Mouse (Mus musculus) embryonic facial prominence, embryonic 14.5 days (tissue): ENCODE measurements at regions not wholly inside any gene's neighbourhood (a gene's known extent, or its start where the extent isn't known, plus 50 kb on each side); places are given as distances from the start of the nearest gene placed in this dataset.
A peak's percentile ranks its signal among the peaks of the same experiment; 100 is the strongest.

ENCODE experiments used
- ATAC-seq: fragments of 200-750 bp; cut with Nextera tagmentation; 2 replicates; pipeline ENCODE4 v1.8.0; 2017; ENCODE audit warnings: low read depth, moderate number of reproducible peaks, moderate TSS enrichment
- DNase-seq: peaks from one replicate; pipeline ENCODE4 v3.0.0-alpha.2; 2015; ENCODE audit warnings: low spot score
- H3K27ac ChIP-seq: fragments of 300-500 bp; sonication (generic); replicated peaks from 2 replicates; pipeline ENCODE4 v1.5.1; 2014; ENCODE audit warnings: low read depth, mild to moderate bottlenecking, low read length, moderate library complexity
- H3K27me3 ChIP-seq: fragments of 300-500 bp; sonication (generic); replicated peaks from 2 replicates; pipeline ENCODE4 v1.6.1; 2014; ENCODE audit warnings: low read length; ENCODE audit not compliant: control insufficient read depth, insufficient read depth
- H3K36me3 ChIP-seq: fragments of 300-500 bp; sonication (generic); 2 replicates; pipeline ENCODE4 v1.6.1; 2014; ENCODE audit warnings: low read length, mixed read lengths; ENCODE audit not compliant: control insufficient read depth, insufficient read depth
- H3K4me1 ChIP-seq: fragments of 300-500 bp; sonication (generic); 2 replicates; pipeline ENCODE4 v1.6.1; 2014; ENCODE audit warnings: antibody characterized with exemption, low read length; ENCODE audit not compliant: control insufficient read depth, insufficient read depth
- H3K4me2 ChIP-seq: fragments of 300-500 bp; sonication (generic); 2 replicates; pipeline ENCODE4 v1.6.1; 2014; ENCODE audit warnings: low read depth, mild to moderate bottlenecking, low read length, moderate library complexity, mixed read lengths
- H3K4me3 ChIP-seq: fragments of 300-500 bp; sonication (generic); 2 replicates; pipeline ENCODE4 v1.5.1; 2014; ENCODE audit warnings: low read depth, mild to moderate bottlenecking, low read length
- H3K9ac ChIP-seq: fragments of 300-500 bp; sonication (generic); 2 replicates; pipeline ENCODE4 v1.6.1; 2014; ENCODE audit warnings: low read depth, mild to moderate bottlenecking, low read length, moderate library complexity, mixed read lengths
- H3K9me3 ChIP-seq: fragments of 300-500 bp; sonication (generic); 2 replicates; pipeline ENCODE4 v1.6.1; 2016; ENCODE audit warnings: low read length; ENCODE audit not compliant: control insufficient read depth
- WGBS: fragments of 180-500 bp; shearing (Covaris S2); extraction: QIAGEN DNeasy Blood & Tissue Kit; methylation state at CpG from one replicate; pipeline ENCODE4 v1.1.7; 2014; 5-methylcytosine and 5-hydroxymethylcytosine counted together

DNA sequence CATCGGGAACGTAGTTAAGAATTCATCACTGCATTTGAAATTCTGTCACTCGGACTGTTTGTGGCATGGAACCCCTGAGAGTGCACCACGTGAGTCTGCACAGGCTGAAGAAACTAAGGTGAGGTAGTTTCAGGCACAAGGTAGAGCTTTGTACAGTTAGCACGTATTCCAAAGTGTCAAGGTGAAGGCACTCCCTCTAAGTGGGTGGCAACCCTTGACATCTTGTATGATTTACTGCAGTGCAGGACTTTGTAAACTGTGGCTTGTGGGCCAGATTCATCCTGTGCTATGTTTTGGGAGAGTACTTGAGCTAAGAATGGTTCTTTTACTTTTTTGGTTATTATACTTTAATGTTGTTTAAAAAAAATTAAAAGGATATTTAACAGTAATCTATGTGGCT, 133.1 kb downstream of the Ppp4r2 start:
- Histone ChIP-seq H3K9ac (no peak overlapping the region), H3K36me3 (no peaks in the 10 kb centered on the region), H3K9me3 (no peaks in the 10 kb centered on the region), H3K27me3 (no peaks in the 10 kb centered on the region), H3K27ac (no peak overlapping the region), H3K4me1 (peaks cover 4% of the 10 kb centered on the region; the same call in 1 of the 2 replicates), H3K4me2 (no peak overlapping the region), H3K4me3 (no peak overlapping the region)
- ATAC-seq: no peak
- no peak for DNase-seq
- WGBS: 79% methylated on average over 5 of the region's 5 CpGs

DNA sequence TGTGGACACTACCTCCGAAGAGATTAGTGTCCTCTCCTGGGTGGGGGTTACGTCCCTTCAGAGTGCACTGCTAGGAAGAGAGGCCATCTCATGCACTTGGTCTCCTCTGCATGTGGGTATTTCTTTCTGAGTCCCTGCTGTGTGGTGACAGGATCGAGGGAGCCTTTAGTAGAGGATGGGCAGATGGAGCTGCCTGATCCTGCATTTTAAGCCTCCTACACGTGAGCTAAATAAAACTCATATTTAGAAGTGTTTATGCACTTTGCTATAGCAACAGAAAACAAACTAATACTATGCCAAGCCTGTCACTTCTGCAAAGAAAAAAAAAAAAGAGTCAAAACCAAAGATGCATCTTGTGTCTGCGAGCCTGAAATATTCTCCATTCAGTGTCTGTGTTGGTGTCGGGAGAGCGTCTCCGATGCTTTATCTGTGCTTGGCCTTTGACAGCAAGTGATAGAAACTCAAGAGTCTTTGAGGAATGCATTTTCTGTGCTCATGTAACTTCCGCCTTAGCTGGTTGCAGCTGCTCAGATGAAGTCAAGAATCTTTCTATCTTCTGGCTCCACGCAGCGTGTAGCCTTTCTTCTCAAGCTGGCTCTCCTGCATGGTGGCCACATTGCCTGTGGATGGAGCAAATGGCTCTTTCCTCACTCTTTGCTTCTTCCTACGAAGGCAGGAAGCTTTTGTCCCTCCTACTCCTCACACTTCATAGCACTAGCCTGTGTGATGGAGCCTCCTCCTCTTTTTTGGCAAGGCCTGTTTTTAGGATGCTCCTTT, 134.8 kb downstream of the Ppp4r2 start:
- 84% methylated on average over 12 of the region's 12 CpGs for WGBS

DNA sequence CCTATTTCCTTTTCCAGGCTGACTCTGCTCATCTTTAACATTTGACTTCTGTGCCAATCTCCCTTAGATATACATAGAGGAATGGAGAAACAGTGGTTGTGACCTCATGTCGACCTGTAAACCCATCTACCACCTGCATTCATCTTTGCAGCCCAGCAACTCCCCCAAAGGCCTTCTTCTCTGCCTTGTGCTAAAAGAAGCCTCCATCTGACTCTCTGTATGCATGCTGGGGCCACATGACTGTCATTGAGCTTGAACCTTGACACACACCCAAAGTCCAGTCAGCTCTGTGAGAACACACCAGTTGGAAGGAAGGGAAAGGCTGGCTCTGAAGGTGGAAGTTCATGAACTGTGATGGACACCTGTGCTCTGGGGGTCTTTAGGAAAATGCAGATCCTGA, 135.5 kb downstream of the Ppp4r2 start:
- no peak overlapping the region for H3K4me3 ChIP-seq
- DNase-seq (no peak), ATAC-seq (no peak)
- H3K36me3 ChIP-seq: no peaks in the 10 kb centered on the region
- no peak overlapping the region for H3K9ac ChIP-seq
- no peak overlapping the region for H3K27ac ChIP-seq
- H3K9me3 ChIP-seq: no peaks in the 10 kb centered on the region
- no peaks in the 10 kb centered on the region for H3K27me3 ChIP-seq
- WGBS: 69% methylated on average over 1 of the region's 1 CpGs
- H3K4me2 ChIP-seq: no peak overlapping the region
- H3K4me1 ChIP-seq: peaks cover 6% of the 10 kb centered on the region; the same call in 1 of the 2 replicates

More for the DNA sequence above, 134.8 kb downstream of the Ppp4r2 start:
- Histone ChIP-seq H3K4me2 (no peak overlapping the region), H3K9ac (no peak overlapping the region), H3K36me3 (no peaks in the 10 kb centered on the region), H3K9me3 (no peaks in the 10 kb centered on the region), H3K4me3 (no peak overlapping the region), H3K4me1 (peaks cover 6% of the 10 kb centered on the region; the same call in 1 of the 2 replicates), H3K27ac (no peak overlapping the region), H3K27me3 (no peaks in the 10 kb centered on the region)
- ATAC-seq: no peak
- no peak for DNase-seq

DNA sequence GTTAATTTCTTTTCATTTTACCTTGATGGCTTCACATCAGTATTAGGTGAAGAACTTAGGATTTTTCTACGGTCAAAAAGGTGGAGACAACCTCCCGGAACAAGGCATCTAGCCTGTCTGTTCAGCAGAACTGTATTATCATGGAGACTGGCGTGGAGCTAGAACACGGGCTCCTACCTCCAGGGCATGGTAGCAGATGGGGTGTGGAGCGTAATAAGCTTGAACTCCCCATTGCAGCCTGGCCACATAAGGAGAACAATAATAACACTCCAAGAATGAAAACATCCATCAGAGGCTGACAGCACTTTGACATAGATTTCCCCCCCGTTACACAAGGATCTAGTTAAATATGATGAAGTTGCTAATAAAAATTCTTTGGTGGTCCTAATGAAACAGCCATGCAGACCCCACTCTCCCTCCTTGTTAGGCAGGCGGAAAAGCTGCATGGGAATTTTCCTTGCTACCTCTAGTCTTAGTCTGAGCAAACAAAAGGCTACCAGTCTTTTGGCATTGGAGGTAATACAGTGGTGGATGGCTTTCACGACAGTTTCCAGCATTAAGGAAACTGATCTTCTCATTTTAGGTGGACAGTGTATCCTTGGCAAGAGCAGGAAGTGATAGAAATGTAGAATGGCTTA, 137.5 kb downstream of the Ppp4r2 start:
- H3K4me3 ChIP-seq: no peak overlapping the region
- H3K4me2 ChIP-seq: no peak overlapping the region
- H3K4me1 ChIP-seq: peaks cover 11% of the 10 kb centered on the region
- H3K36me3 ChIP-seq: no peaks in the 10 kb centered on the region
- H3K27me3 ChIP-seq: no peaks in the 10 kb centered on the region
- WGBS: 62% methylated on average over 8 of the region's 8 CpGs
- ATAC-seq: no peak
- H3K9ac ChIP-seq: no peak overlapping the region
- H3K27ac ChIP-seq: no peak overlapping the region
- H3K9me3 ChIP-seq: no peaks in the 10 kb centered on the region
- no peak for DNase-seq

DNA sequence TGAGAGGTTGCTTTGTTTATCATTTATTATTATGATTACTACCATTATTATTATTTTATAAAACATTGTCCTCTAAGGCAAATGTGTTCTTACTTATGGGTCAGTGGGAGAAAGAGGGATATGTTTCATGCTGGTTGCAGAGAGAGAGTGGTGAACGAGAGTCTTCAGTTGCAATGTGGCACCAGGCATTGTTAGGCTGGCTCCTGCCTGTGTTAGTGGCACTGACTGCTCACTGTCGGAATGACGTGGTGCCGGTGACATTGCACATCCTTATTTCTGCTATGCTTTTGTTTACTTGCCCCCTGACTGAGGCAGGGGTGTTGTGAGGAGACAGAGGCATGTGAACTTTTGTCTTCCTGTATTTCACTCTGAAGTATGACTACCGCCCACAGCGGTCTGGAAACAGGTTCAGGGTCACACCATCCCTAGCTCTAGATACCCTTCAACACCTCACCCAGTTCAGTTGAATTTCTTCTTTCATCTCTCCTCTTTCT, 138.1 kb downstream of the Ppp4r2 start:
- no peaks in the 10 kb centered on the region for H3K9me3 ChIP-seq
- 61% methylated on average over 6 of the region's 6 CpGs for WGBS
- DNase-seq (no peak), ATAC-seq (no peak)
- H3K4me2 ChIP-seq: no peak overlapping the region
- peaks cover 16% of the 10 kb centered on the region for H3K4me1 ChIP-seq
- no peak overlapping the region for H3K27ac ChIP-seq
- H3K9ac ChIP-seq: no peak overlapping the region
- H3K4me3 ChIP-seq: no peak overlapping the region
- H3K36me3 ChIP-seq: no peaks in the 10 kb centered on the region
- no peaks in the 10 kb centered on the region for H3K27me3 ChIP-seq

DNA sequence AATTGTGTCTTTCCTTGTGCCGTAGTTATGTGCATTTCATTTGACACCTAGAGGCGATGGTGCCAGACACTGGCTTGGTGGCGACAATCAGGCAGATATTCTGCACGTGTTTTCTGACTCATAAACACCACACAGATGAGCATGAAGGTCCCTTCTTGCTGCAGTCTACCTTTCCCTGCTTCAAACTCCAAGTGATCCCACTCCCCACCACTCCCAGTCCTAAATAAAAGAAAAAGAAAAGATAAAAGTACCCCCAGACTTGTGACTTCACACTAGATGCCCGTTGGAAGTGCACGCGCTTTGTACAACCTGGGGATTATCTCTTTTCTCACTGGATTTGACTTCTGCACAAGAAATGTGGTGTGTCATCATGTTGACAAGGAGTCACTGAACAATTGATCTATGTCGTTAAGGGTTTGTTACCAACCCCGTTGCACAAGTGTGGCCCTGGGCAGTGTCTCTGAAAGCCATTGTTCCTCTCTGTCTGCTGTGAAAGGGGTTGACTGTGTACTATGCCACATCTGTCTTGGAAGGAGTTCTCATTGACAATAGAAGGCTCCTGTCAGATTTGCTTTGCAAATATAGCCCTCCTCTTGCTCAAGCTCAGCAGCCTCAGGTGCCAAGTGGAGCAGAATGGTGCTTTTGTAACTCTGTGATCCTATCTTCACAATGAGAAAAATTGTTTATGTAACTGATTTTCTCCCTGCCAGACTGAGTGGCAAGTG, 140.1 kb downstream of the Ppp4r2 start:
- Histone ChIP-seq H3K4me3 (no peak overlapping the region), H3K4me2 (no peak overlapping the region), H3K9me3 (no peaks in the 10 kb centered on the region), H3K9ac (no peak overlapping the region), H3K27ac (no peak overlapping the region), H3K36me3 (no peaks in the 10 kb centered on the region), H3K4me1 (peaks cover 18% of the 10 kb centered on the region), H3K27me3 (no peaks in the 10 kb centered on the region)
- 77% methylated on average over 9 of the region's 9 CpGs for WGBS
- no peak for ATAC-seq
- no peak for DNase-seq

DNA sequence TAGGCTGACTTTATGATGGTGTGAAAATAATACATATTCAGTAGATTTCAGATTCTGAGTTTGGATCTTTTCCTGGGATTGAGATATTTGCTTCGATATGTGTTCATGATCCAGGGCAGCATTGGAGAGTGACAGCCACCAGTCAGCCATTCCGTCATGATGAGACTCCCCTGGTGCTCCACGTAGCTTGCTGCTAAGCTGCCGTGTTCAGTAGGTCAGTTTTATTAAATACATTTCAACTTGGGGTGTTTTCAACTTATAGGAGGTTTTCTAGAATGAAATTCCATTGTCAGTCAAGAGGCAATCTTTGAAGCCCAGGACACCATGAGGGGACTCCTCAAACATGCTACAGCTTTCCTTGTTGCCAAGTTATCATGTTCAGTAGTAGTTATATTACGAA, 141.3 kb downstream of the Ppp4r2 start:
- 91% methylated on average over 5 of the region's 5 CpGs for WGBS
- Histone ChIP-seq H3K27ac (no peak overlapping the region), H3K9ac (no peak overlapping the region), H3K4me2 (no peak overlapping the region), H3K4me3 (no peak overlapping the region), H3K27me3 (no peaks in the 10 kb centered on the region), H3K9me3 (no peaks in the 10 kb centered on the region), H3K4me1 (peaks cover 18% of the 10 kb centered on the region), H3K36me3 (no peaks in the 10 kb centered on the region)
- no peak for DNase-seq
- ATAC-seq: no peak

DNA sequence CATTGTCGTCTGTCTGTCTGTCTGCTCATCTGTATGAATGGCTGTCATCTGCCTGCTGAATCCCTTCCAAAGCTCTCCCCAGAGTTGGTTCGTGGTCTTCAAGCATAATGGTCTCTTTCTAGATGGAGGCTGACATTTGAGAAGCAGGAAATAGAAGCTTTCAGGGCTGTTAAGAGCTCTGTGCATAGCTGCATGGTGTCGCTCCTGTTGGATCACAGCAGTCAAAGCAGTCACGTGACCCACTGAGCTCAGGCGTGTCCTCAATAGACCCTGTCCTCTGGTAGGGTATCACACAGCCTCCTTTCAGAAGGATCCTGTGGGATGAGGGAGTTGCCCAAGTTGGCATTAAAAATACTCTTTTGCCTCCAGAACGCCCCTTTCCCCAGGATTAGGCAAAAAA, 142.4 kb downstream of the Ppp4r2 start:
- Histone ChIP-seq H3K4me2 (peak overlapping the region; percentile 46), H3K9ac (no peak overlapping the region), H3K9me3 (no peaks in the 10 kb centered on the region), H3K36me3 (no peaks in the 10 kb centered on the region), H3K4me1 (peaks cover 17% of the 10 kb centered on the region), H3K27ac (no peak overlapping the region), H3K27me3 (no peaks in the 10 kb centered on the region), H3K4me3 (no peak overlapping the region)
- WGBS: 11% methylated on average over 6 of the region's 6 CpGs
- peak; percentile 91 for DNase-seq
- peak; percentile 93 for ATAC-seq
